Mouse (Mus musculus): ENCODE measurements at regions not wholly inside any gene's neighbourhood (a gene's known extent, or its start where the extent isn't known, plus 50 kb on each side); places are given as distances from the start of the nearest gene placed in this dataset.
"Not testable (repeated sequence)": the region's sequence is repeated elsewhere in the genome, so short reads cannot be mapped to it uniquely, and the experiment has no call there.

GRCm38 (mm10) chrX:75729791-75730190 is 145.2 kb downstream of the Pls3 start:
- not testable (repeated sequence) for TF ChIP-seq ZNF384 (IDR thresholded peaks at IDR 0.05; ENCODE audit: low read depth, low read length); MAFK (IDR thresholded peaks at IDR 0.05; ENCODE audit: insufficient read depth, low read depth, low read length)
